In genomic region chr9:61965411-61965930, GRCm38 (mm10) we compare ENCODE assay signal across 7 mouse cellular contexts. TPM values are rescaled to one million over a fixed set of nuclear protein-coding genes. Genes with fewer than 3 reads are reported as not detected.
DNase-seq lines count a peak whose midpoint lies in the region; ATAC-seq lines count a peak whose summit lies in the region.

No protein-coding gene starts in this region.

- peak; percentile 46; the same call in 1 of the 2 replicates for ATAC-seq in forebrain, embryonic 12.5 days (ENCODE audit: low FRiP score)
- ATAC-seq in hindbrain, embryonic 12.5 days (ENCODE audit: low FRiP score), result peak; percentile 38; the same call in 1 of the 2 replicates

- no peak overlapping the region for H3K4me3 ChIP-seq in forebrain, embryonic 12.5 days (replicated peaks)
- H3K4me3 ChIP-seq in hindbrain, embryonic 12.5 days, result no peak overlapping the region
- H3K4me3 ChIP-seq in macrophage (ENCODE audit: inconsistent target), result no peak overlapping the region

- H3K36me3 ChIP-seq in forebrain, embryonic 12.5 days (replicated peaks), result no peaks in the 10 kb centered on the region
- H3K36me3 ChIP-seq in hindbrain, embryonic 12.5 days, result no peaks in the 10 kb centered on the region
- H3K36me3 ChIP-seq in macrophage (ENCODE audit: inconsistent target), result no peaks in the 10 kb centered on the region

- DNase-seq in NIH3T3 (ENCODE audit: low read depth), result peak; percentile 88
- DNase-seq in c-Kit-positive CD71-positive TER-119-positive erythroid progenitor cells, embryonic 14.5 days (ENCODE audit: low spot score), result peak; percentile 49
- peak; percentile 54 to 64 for DNase-seq in layer of hippocampus, postnatal 36 days
- peak; percentile 79 to 82 for DNase-seq in right cerebral cortex, adult 2 months (ENCODE audit: low spot score in 2 of 2)

- H3K9me3 ChIP-seq in forebrain, embryonic 12.5 days, result no peaks in the 10 kb centered on the region
- no peaks in the 10 kb centered on the region for H3K9me3 ChIP-seq in hindbrain, embryonic 12.5 days (replicated peaks)

- H3K4me2 ChIP-seq in forebrain, embryonic 12.5 days, result no peak overlapping the region
- H3K4me2 ChIP-seq in hindbrain, embryonic 12.5 days (replicated peaks), result no peak overlapping the region

- no peak overlapping the region for H3K9ac ChIP-seq in forebrain, embryonic 12.5 days
- no peak overlapping the region for H3K9ac ChIP-seq in hindbrain, embryonic 12.5 days

- H3K79me2 ChIP-seq in macrophage (ENCODE audit: inconsistent target), result no peaks in the 10 kb centered on the region

- H3K27me3 ChIP-seq in forebrain, embryonic 12.5 days, result no peaks in the 10 kb centered on the region
- 0 out of 2 replicates have a peak, but pooled peaks cover 2% of the 10 kb centered on the region for H3K27me3 ChIP-seq in hindbrain, embryonic 12.5 days

- WGBS in forebrain, embryonic 12.5 days, result 47% methylated on average over 4 of the region's 4 CpGs
- WGBS in hindbrain, embryonic 12.5 days, result 43% methylated on average over 4 of the region's 4 CpGs
- 0% methylated on average over 4 of the region's 4 CpGs for WGBS in macrophage (ENCODE audit: missing documents)

- peaks cover 5% of the 10 kb centered on the region; the same call in 1 of the 2 replicates for H3K4me1 ChIP-seq in forebrain, embryonic 12.5 days
- H3K4me1 ChIP-seq in hindbrain, embryonic 12.5 days, result peaks cover 7% of the 10 kb centered on the region; the same call in 1 of the 2 replicates

- H3K27ac ChIP-seq in forebrain, embryonic 12.5 days, result no peak overlapping the region
- no peak overlapping the region for H3K27ac ChIP-seq in hindbrain, embryonic 12.5 days
- H3K27ac ChIP-seq in macrophage, result peak overlapping the region; percentile 96

RNA-seq across cellular contexts. Expression of gene Kif23, which starts 18.9 kb away (rescaled TPM):
- polyA plus RNA-seq in forebrain, embryonic 12.5 days (2016; fragmentation: Nextera tagmentation; extraction: Ambion mirVana), result 104 and 106 TPM in 2 replicates
- 72.2 and 75.6 TPM in 2 replicates for polyA plus RNA-seq in hindbrain, embryonic 12.5 days (2016; fragmentation: Nextera tagmentation; extraction: Ambion mirVana)
- total RNA-seq in layer of hippocampus, postnatal 36 days (2021), result 1 to 10 TPM; 1.2 to 2.3 TPM
- total RNA-seq in macrophage (2018; cell fraction: chromatin; rRNA removed), result 100 to 1,000 TPM in 3 of 26 experiments, 10 to 100 TPM in 13, 1 to 10 TPM in 10; 1.9 to 170 (median 15.8) TPM
- total RNA-seq in macrophage (2018; cell fraction: cytosol; rRNA removed), result 10 to 100 TPM in 12 of 26 experiments, 1 to 10 TPM in 14; 5.1 to 45.3 (median 8.1) TPM
- 100 to 1,000 TPM in 1 of 26 experiments, 10 to 100 TPM in 14, 1 to 10 TPM in 11; 3.7 to 116 (median 11.9) TPM for total RNA-seq in macrophage (2018; cell fraction: nucleus; rRNA removed)
- polyA plus RNA-seq in macrophage (2018), result 20.8 to 75.1 TPM (median 22.7 TPM) in 3 replicates

RNA-seq across cellular contexts. Expression of gene Rplp1, which starts 51.1 kb away (rescaled TPM):
- polyA plus RNA-seq in forebrain, embryonic 12.5 days (2016; fragmentation: Nextera tagmentation; extraction: Ambion mirVana), result 758 and 840 TPM in 2 replicates
- 692 and 796 TPM in 2 replicates for polyA plus RNA-seq in hindbrain, embryonic 12.5 days (2016; fragmentation: Nextera tagmentation; extraction: Ambion mirVana)
- total RNA-seq in layer of hippocampus, postnatal 36 days (2021), result 1,000 to 10,000 TPM; 1,474 to 1,494 TPM
- total RNA-seq in macrophage (2018; cell fraction: chromatin; rRNA removed), result 100 to 1,000 TPM in 1 of 26 experiments, 10 to 100 TPM in 25; 12.6 to 533 (median 36.3) TPM
- 1,000 to 10,000 TPM; 1,300 to 3,183 (median 2,016) TPM for total RNA-seq in macrophage (2018; cell fraction: cytosol; rRNA removed)
- total RNA-seq in macrophage (2018; cell fraction: nucleus; rRNA removed), result 100 to 1,000 TPM; 166 to 510 (median 338) TPM
- 1,141 to 4,325 TPM (median 4,017 TPM) in 3 replicates for polyA plus RNA-seq in macrophage (2018)
